Mouse (Mus musculus) layer of hippocampus, adult 2 months (tissue): ENCODE data around the gene Gbe1. TPM values are rescaled to one million over a fixed set of nuclear protein-coding genes. Genes with fewer than 3 reads are reported as not detected.

Experiments used
- DNase-seq, 2 experiments: peaks; one replicate each; pipeline ENCODE4 v3.0.0; 2022; ENCODE audit warnings: low spot score in 2 of 2
- H3K27ac ChIP-seq: fragments of 200-600 bp; 2 replicates; pipeline ENCODE4 v1.8.1; 2022
- H3K4me3 ChIP-seq: fragments of 200-600 bp; 2 replicates; pipeline ENCODE4 v1.8.1; 2022; ENCODE audit warnings: mild to moderate bottlenecking
- CTCF ChIP-seq: fragments of 200-600 bp; conservative IDR thresholded peaks from 2 replicates; pipeline ENCODE4 v1.8.1; 2022; ENCODE audit warnings: antibody characterized with exemption, mild to moderate bottlenecking, moderate library complexity
- total RNA-seq, 2 experiments: library from RNA; stranded (reverse); gene quantifications; 2 replicates each; pipeline ENCODE4 v1.2.3; 2021

Gbe1 gene
- total RNA-seq, 2 experiments from 2014 or later: 6.7 to 7.4 TPM

GRCm38 (mm10) chr16:70330626-70331275 is 17.0 kb downstream of the Gbe1 start:
- H3K27ac ChIP-seq: no peak overlapping the region
- H3K4me3 ChIP-seq: no peak overlapping the region
- TF ChIP-seq CTCF: no peak
- no peak for DNase-seq

DNA sequence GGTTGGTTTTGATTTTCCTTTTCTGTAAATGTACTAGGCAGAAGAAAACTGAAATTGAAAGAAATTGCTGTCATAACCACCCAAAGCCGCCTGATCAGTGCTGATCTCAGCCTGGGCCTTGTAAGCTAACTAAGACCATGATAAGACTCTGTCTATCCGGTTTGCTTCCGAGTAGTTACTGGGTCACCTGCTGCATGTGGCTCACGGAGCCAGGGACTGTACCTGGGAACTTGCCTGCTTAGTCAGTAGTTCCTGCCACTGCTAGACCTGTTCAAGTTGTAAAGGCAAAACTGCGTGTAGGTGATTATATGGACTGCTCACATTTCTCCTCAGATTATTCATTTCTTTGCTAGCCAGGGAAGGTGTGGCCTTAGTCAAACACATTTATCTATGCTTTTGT is 21.1 kb downstream of the Gbe1 start:
- Histone ChIP-seq H3K4me3 (peak overlapping the region; percentile 35), H3K27ac (0 out of 2 replicates have a peak overlapping the region, but pooled peaks have one; percentile 12)
- TF ChIP-seq CTCF: no peak
- no peak for DNase-seq

DNA sequence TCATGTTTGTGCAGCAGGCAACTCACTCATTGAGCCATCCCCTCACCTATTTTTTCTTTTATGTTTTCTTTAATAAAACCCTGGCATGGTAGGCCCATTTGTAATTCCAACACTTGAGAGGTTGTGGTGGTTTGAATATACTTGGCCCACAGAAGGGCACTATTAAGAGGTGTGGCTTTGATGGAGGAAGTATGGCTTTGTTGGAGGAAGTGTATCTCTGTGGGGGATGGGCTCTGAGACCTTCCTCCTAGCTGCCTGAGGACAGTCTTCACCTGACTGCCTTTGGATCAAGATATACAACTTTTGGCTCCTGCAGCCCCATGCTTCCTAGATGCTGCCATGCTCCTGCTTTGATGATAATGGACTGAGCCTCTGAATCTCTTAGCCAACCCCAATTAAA is 21.7 kb downstream of the Gbe1 start:
- no peak for TF ChIP-seq CTCF
- H3K4me3 ChIP-seq: no peak overlapping the region
- no peak overlapping the region for H3K27ac ChIP-seq
- no peak for DNase-seq

- Histone ChIP-seq H3K4me3 (no peak overlapping the region), H3K27ac (no peak overlapping the region)
- TF ChIP-seq CTCF: no peak
- no peak for DNase-seq
These were observed 23.9 kb downstream of the Gbe1 start for GRCm38 (mm10) chr16:70337661-70338060.

DNA sequence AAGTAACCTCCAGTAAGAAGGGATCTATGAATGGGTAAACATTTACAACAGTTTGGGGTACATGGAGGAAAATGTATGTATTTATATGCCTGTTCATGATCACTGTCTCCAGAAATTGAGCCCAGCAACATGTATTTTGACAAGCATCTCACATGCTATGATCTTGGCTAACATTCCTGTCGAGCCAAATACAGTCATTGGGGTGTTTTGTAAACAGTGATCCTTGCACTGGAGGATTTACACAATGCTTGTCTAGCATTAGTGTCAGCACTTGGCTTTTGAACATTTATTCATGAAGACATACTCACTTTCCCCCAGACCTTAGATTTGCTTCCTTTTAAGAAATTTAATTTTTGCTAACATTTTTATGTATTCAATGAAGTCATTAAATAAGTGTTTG is 30.7 kb downstream of the Gbe1 start:
- no peak for DNase-seq
- no peak for TF ChIP-seq CTCF
- Histone ChIP-seq H3K27ac (no peak overlapping the region), H3K4me3 (no peak overlapping the region)

- Histone ChIP-seq H3K27ac (no peak overlapping the region), H3K4me3 (no peak overlapping the region)
- TF ChIP-seq CTCF: no peak
- DNase-seq: no peak
These were observed 31.9 kb downstream of the Gbe1 start for GRCm38 (mm10) chr16:70345607-70346006.

DNA sequence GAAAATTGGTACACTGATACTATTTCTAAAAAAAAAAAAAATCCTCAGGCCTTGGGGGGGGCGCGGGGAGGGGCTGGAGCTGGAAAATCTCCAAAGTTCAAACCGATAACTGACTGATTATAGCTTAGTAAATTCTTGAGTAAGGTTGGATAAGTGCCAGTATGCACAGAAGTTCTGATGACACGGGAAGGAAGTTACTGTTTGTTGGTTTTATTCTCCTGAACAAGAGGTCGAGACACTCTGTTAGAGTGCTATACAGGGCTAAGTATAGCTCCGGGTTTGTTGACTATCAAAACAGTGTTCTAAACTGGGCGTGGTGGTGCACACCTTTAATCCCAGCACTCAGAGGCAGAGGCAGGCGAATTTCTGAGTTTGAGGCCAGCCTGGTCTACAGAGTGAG is 36.3 kb downstream of the Gbe1 start:
- TF ChIP-seq CTCF: no peak
- Histone ChIP-seq H3K4me3 (no peak overlapping the region), H3K27ac (no peak overlapping the region)
- no peak for DNase-seq

DNA sequence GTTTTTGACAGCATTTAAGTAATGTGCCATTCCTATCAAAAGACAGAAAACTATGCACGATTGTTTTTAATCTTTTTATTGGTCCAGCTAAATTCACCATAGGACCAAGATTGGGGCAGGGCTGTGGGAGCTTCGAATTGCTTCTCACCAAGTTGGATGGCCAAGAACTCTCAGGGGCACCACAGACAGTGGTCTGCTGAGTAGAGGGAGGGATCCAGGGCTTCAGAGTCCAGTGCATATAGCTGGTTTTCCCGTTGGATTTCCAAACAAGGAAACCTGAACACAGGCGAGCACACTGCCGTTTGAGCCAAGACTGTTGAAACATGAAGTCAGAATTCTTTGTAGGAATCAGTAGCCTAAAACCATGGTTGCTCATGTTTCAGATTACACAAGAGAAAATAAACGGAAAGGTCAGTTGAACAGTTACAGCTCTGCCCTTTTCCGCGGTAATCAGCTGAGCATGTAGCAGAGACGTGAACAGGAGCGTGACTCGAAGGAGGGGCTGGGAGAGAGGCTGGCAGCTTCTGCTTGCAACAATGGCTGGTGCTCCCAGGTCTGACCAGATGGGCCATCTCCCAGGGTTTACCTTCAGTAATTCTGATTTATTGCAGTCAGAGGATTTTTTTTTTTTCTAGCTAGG is 38.0 kb downstream of the Gbe1 start:
- TF ChIP-seq CTCF: no peak
- Histone ChIP-seq H3K27ac (no peak overlapping the region), H3K4me3 (no peak overlapping the region)
- no peak for DNase-seq

DNA sequence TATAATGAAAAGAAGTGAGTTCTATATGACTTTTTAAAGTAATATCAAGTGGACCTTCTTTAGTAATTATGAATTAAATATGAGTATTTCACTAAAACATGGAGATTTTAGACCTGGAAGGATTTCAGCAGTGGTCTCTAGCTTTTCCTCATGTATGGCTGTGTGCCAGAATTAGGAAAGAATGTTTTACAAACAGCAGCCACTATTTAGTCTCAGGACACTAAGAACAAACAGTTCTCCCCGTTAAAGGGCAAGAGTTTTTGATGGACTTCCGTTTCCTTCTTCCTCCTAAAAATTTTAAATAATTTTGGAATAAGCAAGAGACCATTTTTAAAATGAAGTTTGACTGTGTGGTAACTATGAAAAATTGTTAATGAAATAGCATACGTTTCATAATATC is 38.8 kb downstream of the Gbe1 start:
- no peak for TF ChIP-seq CTCF
- H3K27ac ChIP-seq: no peak overlapping the region

GRCm38 (mm10) chr16:70353058-70353457 is 39.3 kb downstream of the Gbe1 start:
- no peak for DNase-seq
- TF ChIP-seq CTCF: peak; percentile 56
- Histone ChIP-seq H3K27ac (no peak overlapping the region), H3K4me3 (no peak overlapping the region)

More for the DNA sequence above, 38.8 kb downstream of the Gbe1 start:
- no peak for DNase-seq
- H3K4me3 ChIP-seq: no peak overlapping the region

- no peak for TF ChIP-seq CTCF
- Histone ChIP-seq H3K4me3 (no peak overlapping the region), H3K27ac (no peak overlapping the region)
- no peak for DNase-seq
These were observed 44.6 kb downstream of the Gbe1 start for GRCm38 (mm10) chr16:70358326-70358725.

DNA sequence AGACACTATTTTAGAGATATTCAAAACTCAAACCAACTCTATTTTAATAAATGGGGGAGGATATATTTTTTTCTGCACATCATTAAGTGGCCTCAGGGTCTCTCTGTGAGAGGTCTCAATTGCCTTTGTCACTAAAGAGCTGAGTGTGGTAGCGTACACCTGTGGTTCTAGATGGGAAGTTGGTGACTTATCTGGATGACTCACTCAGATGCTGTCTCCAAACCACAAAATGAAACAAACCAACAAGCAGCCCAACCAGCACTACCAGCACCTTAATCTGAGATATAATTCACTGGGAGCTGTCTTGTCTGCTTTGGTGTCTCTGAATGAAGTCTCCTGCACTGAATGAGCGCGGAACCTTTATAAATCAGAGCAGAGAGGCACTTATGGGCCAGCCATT is 51.5 kb downstream of the Gbe1 start:
- Histone ChIP-seq H3K4me3 (no peak overlapping the region), H3K27ac (no peak overlapping the region)
- TF ChIP-seq CTCF: no peak
- no peak for DNase-seq

GRCm38 (mm10) chr16:70381045-70381444 is 67.3 kb downstream of the Gbe1 start:
- Histone ChIP-seq H3K27ac (no peak overlapping the region), H3K4me3 (no peak overlapping the region)
- DNase-seq: no peak
- no peak for TF ChIP-seq CTCF

DNA sequence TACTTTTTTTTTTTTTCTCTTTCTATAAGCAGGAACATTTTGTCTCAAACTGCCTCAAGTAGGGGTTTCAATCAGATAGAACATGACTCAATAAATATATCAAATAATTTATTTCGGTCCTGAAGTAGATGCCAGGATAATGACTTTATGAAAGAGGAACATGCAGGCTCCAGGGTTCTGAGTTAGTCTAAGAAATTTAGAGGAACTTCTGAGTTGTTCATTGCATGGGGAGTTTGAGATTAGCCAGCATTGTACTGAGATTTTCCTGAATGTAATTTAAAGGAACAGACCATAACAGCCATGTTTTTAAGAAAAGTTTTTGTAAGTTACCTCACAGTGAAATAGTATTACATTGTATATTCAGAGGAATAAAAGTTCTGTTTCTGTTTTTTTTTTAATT is 71.7 kb downstream of the Gbe1 start:
- no peak for DNase-seq
- no peak overlapping the region for H3K27ac ChIP-seq
- no peak for TF ChIP-seq CTCF
- no peak overlapping the region for H3K4me3 ChIP-seq
